Mouse (Mus musculus) midbrain, embryonic 16.5 days (tissue): Measurements from ENCODE around the gene Bend5. TPM values are rescaled to one million over a fixed set of nuclear protein-coding genes. Genes with fewer than 3 reads are reported as not detected.
A peak's percentile ranks its signal among the peaks of the same experiment; 100 is the strongest.

Source experiments
- ATAC-seq: fragments of 200-750 bp; cut with Nextera tagmentation; 2 replicates; pipeline ENCODE4 v1.8.0; 2017; ENCODE audit warnings: moderate TSS enrichment
- H3K27ac ChIP-seq: fragments of 300-500 bp; sonication (generic); 2 replicates; pipeline ENCODE4 v1.5.1; 2014; ENCODE audit warnings: mild to moderate bottlenecking, low read length, mixed read lengths
- H3K27me3 ChIP-seq: fragments of 300-500 bp; sonication (generic); 2 replicates; pipeline ENCODE4 v1.6.1; 2014; ENCODE audit warnings: low read depth, low read length, mixed read lengths; ENCODE audit not compliant: control insufficient read depth, insufficient read depth
- H3K36me3 ChIP-seq: fragments of 300-500 bp; sonication (generic); 2 replicates; pipeline ENCODE4 v1.6.1; 2014; ENCODE audit warnings: mild to moderate bottlenecking, low read length, moderate library complexity, mixed read lengths; ENCODE audit not compliant: control insufficient read depth, insufficient read depth
- H3K4me1 ChIP-seq: fragments of 300-500 bp; sonication (generic); 2 replicates; pipeline ENCODE4 v1.6.1; 2014; ENCODE audit warnings: mild to moderate bottlenecking, low read length, mixed read lengths; ENCODE audit not compliant: control insufficient read depth, insufficient read depth
- H3K4me2 ChIP-seq: fragments of 300-500 bp; sonication (generic); 2 replicates; pipeline ENCODE4 v1.6.1; 2014; ENCODE audit warnings: mild to moderate bottlenecking, low read length, mixed read lengths
- H3K4me3 ChIP-seq: fragments of 300-500 bp; sonication (generic); 2 replicates; pipeline ENCODE4 v1.5.1; 2014; ENCODE audit warnings: low read depth, mild to moderate bottlenecking, low read length, moderate library complexity, mixed read lengths
- H3K9ac ChIP-seq: fragments of 300-500 bp; sonication (generic); 2 replicates; pipeline ENCODE4 v1.6.1; 2014; ENCODE audit warnings: low read depth, low read length, mixed read lengths
- H3K9me3 ChIP-seq: fragments of 300-500 bp; sonication (generic); replicated peaks from 2 replicates; pipeline ENCODE4 v1.6.1; 2014; ENCODE audit warnings: mild to moderate bottlenecking, low read length, mixed read lengths; ENCODE audit not compliant: control insufficient read depth, poor library complexity, severe bottlenecking
- WGBS: fragments of 180-500 bp; shearing (Covaris S2); extraction: QIAGEN DNeasy Blood & Tissue Kit; methylation state at CpG from one replicate; pipeline ENCODE4 v1.1.7; 2014; 5-methylcytosine and 5-hydroxymethylcytosine counted together
- polyA plus RNA-seq: library from polyadenylated mRNA; unstranded; fragments of >200 nt; fragmentation: Nextera tagmentation; extraction: Ambion mirVana; gene quantifications from 2 replicates; pipeline ENCODE4 v1.2.1, GENCODE M21; 2015

The Bend5 gene
- 58.2 and 68.5 TPM in 2 replicates for polyA plus RNA-seq

- peak within 1 kb of the TSS; percentile 94 for H3K27ac ChIP-seq
- WGBS = under 1% methylated on average over 60 of the region's 66 CpGs
- H3K27me3 ChIP-seq = no peaks in the 10 kb centered on the region
- H3K36me3 ChIP-seq = no peaks in the 10 kb centered on the region
- H3K4me3 ChIP-seq = peak within 1 kb of the TSS; percentile 60
- H3K4me2 ChIP-seq = peak within 1 kb of the TSS; percentile 73
- H3K9me3 ChIP-seq = no peaks in the 10 kb centered on the region
- ATAC-seq = peak; percentile 98
- peaks cover 29% of the 10 kb centered on the region for H3K4me1 ChIP-seq
- peak within 1 kb of the TSS; percentile 88 for H3K9ac ChIP-seq
Observed at GRCm38 (mm10) chr4:111414818-111415488, at the start of gene Bend5. Gene Bend5 (plus strand): TSS chr4:111415006.

GRCm38 (mm10) chr4:111367771-111368170, 47.0 kb upstream of the Bend5 start:
- Histone ChIP-seq H3K27ac (no peak overlapping the region), H3K36me3 (no peaks in the 10 kb centered on the region), H3K4me2 (no peak overlapping the region), H3K4me3 (no peak overlapping the region), H3K9me3 (no peaks in the 10 kb centered on the region), H3K27me3 (no peaks in the 10 kb centered on the region), H3K9ac (no peak overlapping the region), H3K4me1 (no peaks in the 10 kb centered on the region)
- 52% methylated on average over 2 of the region's 2 CpGs for WGBS
- ATAC-seq = no peak

- no peak overlapping the region for H3K4me3 ChIP-seq
- H3K4me2 ChIP-seq = no peak overlapping the region
- H3K36me3 ChIP-seq = no peaks in the 10 kb centered on the region
- H3K27ac ChIP-seq = no peak overlapping the region
- H3K4me1 ChIP-seq = no peaks in the 10 kb centered on the region
- no peaks in the 10 kb centered on the region for H3K9me3 ChIP-seq
- ATAC-seq = no peak
- H3K9ac ChIP-seq = no peak overlapping the region
- H3K27me3 ChIP-seq = no peaks in the 10 kb centered on the region
Observed at GRCm38 (mm10) chr4:111377159-111377558, 37.6 kb upstream of the Bend5 start.

DNA sequence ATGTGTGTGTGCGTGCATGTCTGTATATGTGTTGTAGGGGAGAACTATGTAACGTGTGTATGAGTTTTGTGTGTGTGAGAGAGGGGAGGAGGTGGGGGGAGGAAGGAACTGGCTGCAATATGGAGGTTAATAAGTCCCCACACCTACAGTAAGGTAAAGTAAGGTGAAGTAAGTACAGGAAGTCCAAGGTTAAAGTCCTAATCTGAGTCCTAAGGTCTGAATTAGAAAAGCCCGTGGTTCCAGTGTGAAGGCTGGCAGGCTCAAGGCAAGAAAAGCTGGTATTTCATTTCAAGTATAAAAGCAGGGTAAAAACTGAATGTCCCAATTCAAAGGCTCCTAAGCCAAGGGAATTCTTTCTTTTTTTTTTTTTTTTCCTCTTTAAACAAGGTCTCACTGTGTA, 36.7 kb upstream of the Bend5 start:
- ATAC-seq = no peak
- H3K27ac ChIP-seq = no peak overlapping the region
- no peak overlapping the region for H3K4me3 ChIP-seq
- 96% methylated on average over 3 of the region's 3 CpGs for WGBS
- no peak overlapping the region for H3K9ac ChIP-seq
- no peak overlapping the region for H3K4me2 ChIP-seq
- no peaks in the 10 kb centered on the region for H3K27me3 ChIP-seq
- H3K36me3 ChIP-seq = no peaks in the 10 kb centered on the region
- H3K4me1 ChIP-seq = no peaks in the 10 kb centered on the region
- no peaks in the 10 kb centered on the region for H3K9me3 ChIP-seq

DNA sequence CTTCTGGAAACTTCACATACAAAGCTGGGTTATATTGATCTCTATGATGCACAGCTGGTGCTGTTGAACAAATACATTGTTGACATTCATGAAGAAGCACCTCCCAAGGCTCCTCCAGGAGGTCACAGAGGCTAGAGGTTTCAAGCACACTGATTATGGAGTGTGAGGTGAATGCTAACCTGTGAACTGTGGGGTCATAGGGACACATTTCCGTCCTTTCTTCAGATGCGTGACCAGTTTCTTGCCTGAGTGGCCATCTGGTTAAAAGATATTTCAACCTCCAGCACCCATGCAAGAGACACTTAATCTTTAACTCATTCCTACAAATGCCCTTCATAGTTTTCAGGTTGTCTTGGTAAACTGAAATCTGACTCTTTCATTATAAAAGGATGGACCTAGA, 31.7 kb upstream of the Bend5 start:
- H3K27me3 ChIP-seq = no peaks in the 10 kb centered on the region
- no peak overlapping the region for H3K9ac ChIP-seq
- 0 out of 2 replicates have a peak, but pooled peaks cover 3% of the 10 kb centered on the region for H3K9me3 ChIP-seq
- no peaks in the 10 kb centered on the region for H3K4me1 ChIP-seq
- H3K4me3 ChIP-seq = no peak overlapping the region
- H3K4me2 ChIP-seq = no peak overlapping the region
- no peak overlapping the region for H3K27ac ChIP-seq
- no peaks in the 10 kb centered on the region for H3K36me3 ChIP-seq
- 80% methylated on average over 2 of the region's 2 CpGs for WGBS
- ATAC-seq = no peak

DNA sequence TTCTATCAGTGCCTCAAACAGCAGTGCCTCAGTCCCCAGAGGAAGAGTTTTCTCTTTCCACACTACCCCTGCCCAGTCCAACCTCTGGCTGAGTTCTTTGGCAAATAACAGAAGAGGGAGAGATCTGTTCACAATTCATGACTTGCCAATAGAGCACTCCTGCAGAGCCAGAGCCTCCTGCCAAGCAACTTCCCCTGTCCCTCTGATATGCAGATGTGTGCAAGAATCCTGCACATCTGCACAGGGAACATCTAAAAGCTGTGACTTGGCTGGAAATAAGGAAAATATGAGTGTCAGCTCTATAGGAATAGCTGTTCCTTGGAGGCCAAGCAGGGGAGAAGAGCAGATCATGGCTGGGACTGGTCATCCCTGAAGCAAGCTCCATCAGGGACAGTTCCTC, 24.1 kb upstream of the Bend5 start:
- Histone ChIP-seq H3K36me3 (no peaks in the 10 kb centered on the region), H3K4me1 (no peaks in the 10 kb centered on the region), H3K27ac (no peak overlapping the region), H3K27me3 (no peaks in the 10 kb centered on the region), H3K4me3 (no peak overlapping the region), H3K9me3 (0 out of 2 replicates have a peak, but pooled peaks cover 3% of the 10 kb centered on the region), H3K4me2 (no peak overlapping the region), H3K9ac (no peak overlapping the region)
- no peak for ATAC-seq

- H3K4me3 ChIP-seq = no peak overlapping the region
- no peaks in the 10 kb centered on the region for H3K36me3 ChIP-seq
- H3K27ac ChIP-seq = no peak overlapping the region
- no peak for ATAC-seq
- no peaks in the 10 kb centered on the region for H3K27me3 ChIP-seq
- H3K4me2 ChIP-seq = no peak overlapping the region
- H3K9ac ChIP-seq = no peak overlapping the region
- H3K9me3 ChIP-seq = no peaks in the 10 kb centered on the region
- H3K4me1 ChIP-seq = no peaks in the 10 kb centered on the region
Observed at GRCm38 (mm10) chr4:111399784-111400183, 15.0 kb upstream of the Bend5 start.

DNA sequence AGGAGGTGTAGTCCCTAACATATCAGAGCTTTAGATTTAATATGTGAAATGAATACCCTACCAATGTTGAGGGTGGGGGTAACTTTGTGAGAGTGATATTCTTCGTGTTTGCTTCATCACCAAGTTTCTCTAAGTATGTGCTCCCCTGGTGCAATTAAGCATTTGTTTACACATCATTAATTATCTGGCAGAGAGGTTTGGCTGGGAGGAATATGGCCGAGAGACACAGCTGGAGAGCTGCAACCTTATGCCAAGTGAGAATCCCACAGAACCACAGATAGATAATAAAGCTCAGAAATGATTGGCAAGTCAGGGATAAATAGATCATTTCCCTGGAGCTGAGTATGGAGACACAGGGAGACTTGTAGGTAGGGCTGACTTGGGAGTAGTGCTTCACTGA, 14.1 kb upstream of the Bend5 start:
- Histone ChIP-seq H3K9me3 (no peaks in the 10 kb centered on the region), H3K9ac (no peak overlapping the region), H3K4me3 (no peak overlapping the region), H3K27ac (no peak overlapping the region), H3K4me1 (no peaks in the 10 kb centered on the region), H3K27me3 (no peaks in the 10 kb centered on the region), H3K4me2 (no peak overlapping the region), H3K36me3 (no peaks in the 10 kb centered on the region)
- WGBS = 44% methylated on average over 2 of the region's 2 CpGs
- ATAC-seq = no peak

DNA sequence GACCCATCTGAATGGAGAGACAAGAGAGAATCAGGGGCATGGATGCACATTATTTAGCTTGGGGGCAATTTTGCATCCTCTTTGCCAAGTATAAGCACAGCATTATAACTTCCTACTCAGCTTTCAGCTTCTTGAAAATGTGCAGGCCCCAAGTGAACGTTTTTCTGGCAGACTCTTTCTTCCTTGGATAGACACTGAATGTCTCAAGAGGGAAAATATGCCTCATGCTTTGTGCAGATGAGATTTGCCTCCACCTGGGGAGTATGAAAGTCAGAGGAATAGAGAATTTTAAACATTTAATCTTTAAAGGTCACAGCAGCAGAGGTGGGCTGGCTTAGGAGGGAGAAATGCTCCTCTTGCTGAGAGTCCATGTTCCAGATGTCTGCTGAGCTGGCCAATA, 11.6 kb upstream of the Bend5 start:
- Histone ChIP-seq H3K4me2 (no peak overlapping the region), H3K9ac (no peak overlapping the region), H3K9me3 (no peaks in the 10 kb centered on the region), H3K4me3 (no peak overlapping the region), H3K36me3 (no peaks in the 10 kb centered on the region), H3K27ac (no peak overlapping the region), H3K4me1 (no peaks in the 10 kb centered on the region), H3K27me3 (no peaks in the 10 kb centered on the region)
- no peak for ATAC-seq
- 57% methylated on average over 1 of the region's 1 CpGs for WGBS
